Mouse (Mus musculus): ENCODE measurements around the gene Fam69a. TPM values are rescaled to one million over a fixed set of nuclear protein-coding genes. Genes with fewer than 3 reads are reported as not detected.
"Not testable (repeated sequence)": the region's sequence is repeated elsewhere in the genome, so short reads cannot be mapped to it uniquely, and the experiment has no call there.

The Fam69a gene
- total RNA-seq (2017) = 39.3 and 44.8 TPM in 2 replicates

GRCm38 (mm10) chr5:107986967-107987834 is at the start of gene Fam69a:
Fam69a (minus strand) TSS chr5:107987085.
- ATAC-seq (ENCODE audit: extremely low read depth, insufficient number of reproducible peaks, low FRiP score, poor library complexity, severe bottlenecking) = peak; percentile 53

DNA sequence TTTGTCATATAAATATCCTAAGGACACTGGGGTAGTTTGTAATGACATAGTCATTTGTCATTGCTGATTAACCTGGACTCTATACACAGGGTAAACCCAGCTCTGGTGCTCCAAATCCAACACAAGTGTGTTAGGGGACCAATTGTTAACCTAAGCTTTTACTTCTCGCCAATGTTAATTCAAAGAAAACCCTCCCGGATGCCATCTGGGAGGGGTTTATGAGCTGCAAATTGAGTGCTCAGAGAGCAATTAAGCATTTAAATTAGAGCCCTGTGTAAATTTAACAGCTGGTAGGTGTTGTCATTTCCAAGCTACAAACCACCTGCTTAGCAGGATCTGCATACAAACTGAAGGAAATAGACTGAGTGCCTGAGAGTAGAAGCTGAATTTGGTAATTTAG is 48.6 kb upstream of the Fam69a start:
- ATAC-seq (ENCODE audit: extremely low read depth, insufficient number of reproducible peaks, low FRiP score, poor library complexity, severe bottlenecking) = no peak

DNA sequence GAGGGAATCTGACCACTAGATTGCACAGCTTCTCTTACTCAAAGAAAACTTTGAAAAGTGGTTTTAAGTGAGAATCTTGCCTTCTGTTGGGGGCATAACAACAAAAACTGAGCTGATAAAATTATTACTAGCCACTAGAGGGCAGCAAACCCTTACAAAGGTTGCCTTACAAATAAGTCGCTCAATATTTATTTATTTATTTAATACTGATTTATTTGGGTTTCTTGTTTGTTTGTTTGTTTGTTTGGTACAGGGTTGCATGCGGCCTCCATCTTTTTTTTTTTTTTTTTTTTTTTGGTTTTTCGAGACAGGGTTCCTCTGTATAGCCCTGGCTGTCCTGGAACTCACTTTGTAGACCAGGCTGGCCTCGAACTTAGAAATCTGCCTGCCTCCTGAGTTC is 47.3 kb upstream of the Fam69a start:
- ATAC-seq (ENCODE audit: extremely low read depth, insufficient number of reproducible peaks, low FRiP score, poor library complexity, severe bottlenecking) = 0 out of 2 replicates have a peak, but pooled peaks have one; percentile 27

- ATAC-seq (ENCODE audit: extremely low read depth, insufficient number of reproducible peaks, low FRiP score, poor library complexity, severe bottlenecking) = peak; percentile 78
Measured at GRCm38 (mm10) chr5:108031267-108031666, 44.4 kb upstream of the Fam69a start.

GRCm38 (mm10) chr5:108029968-108030367 is 43.1 kb upstream of the Fam69a start:
- peak; percentile 42; the same call in 1 of the 2 replicates for ATAC-seq (ENCODE audit: extremely low read depth, insufficient number of reproducible peaks, low FRiP score, poor library complexity, severe bottlenecking)

DNA sequence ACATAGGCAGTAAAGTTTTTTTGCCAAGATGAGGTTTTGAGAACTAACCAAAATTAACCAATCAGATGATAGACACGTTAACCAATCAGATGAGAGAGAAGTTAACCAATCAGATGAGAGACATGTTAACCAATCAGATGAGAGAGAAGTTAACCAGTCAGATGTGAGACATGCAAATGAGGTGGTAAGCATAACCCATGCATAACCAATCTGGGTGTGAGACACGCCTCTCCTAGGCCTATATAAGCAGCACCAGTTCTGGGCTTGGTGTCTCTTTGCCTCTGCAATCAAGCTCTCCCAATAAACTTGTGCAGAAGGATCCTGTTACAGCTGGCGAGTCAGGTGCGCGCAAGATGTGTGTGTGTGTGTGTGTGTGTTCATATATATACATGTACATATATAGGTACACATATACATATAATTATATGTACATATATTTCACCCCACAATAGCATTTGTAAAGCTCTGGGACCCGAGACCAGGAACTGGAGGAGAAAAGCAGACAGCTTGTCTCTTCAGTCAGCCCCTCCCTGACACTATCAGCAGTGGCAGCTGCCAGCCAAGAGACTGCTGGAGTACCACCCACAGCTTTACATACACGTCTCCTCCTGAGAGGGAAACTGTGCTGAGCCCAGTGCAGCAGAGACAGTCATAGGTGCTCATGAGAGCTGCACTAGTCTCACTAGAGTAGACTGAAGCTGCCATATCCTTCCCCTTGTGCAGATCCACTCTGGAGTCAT is 42.1 kb upstream of the Fam69a start:
- ATAC-seq (ENCODE audit: extremely low read depth, insufficient number of reproducible peaks, low FRiP score, poor library complexity, severe bottlenecking) = not testable (repeated sequence)

DNA sequence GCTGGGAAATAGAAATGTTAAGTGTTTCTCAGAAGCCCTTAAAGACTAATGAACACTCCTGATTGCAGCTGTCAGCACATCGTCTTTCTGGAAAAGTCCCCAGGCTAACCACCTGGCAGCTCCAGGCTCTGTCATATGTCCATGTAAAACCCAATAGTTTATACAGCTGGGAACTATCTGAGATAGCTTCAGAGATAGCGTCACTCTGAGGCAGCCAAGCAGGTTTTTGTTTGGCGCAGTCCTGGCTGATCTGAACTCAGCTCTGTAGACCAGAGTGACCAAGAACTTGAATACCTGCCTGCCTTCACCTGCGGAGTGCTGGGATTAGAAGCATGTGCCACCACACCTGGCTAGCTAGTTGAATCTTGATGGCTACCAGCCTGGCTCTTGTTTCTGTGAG is 41.3 kb upstream of the Fam69a start:
- ATAC-seq (ENCODE audit: extremely low read depth, insufficient number of reproducible peaks, low FRiP score, poor library complexity, severe bottlenecking) = no peak

- ATAC-seq (ENCODE audit: extremely low read depth, insufficient number of reproducible peaks, low FRiP score, poor library complexity, severe bottlenecking) = no peak
Measured at GRCm38 (mm10) chr5:108021346-108021745, 34.5 kb upstream of the Fam69a start.

DNA sequence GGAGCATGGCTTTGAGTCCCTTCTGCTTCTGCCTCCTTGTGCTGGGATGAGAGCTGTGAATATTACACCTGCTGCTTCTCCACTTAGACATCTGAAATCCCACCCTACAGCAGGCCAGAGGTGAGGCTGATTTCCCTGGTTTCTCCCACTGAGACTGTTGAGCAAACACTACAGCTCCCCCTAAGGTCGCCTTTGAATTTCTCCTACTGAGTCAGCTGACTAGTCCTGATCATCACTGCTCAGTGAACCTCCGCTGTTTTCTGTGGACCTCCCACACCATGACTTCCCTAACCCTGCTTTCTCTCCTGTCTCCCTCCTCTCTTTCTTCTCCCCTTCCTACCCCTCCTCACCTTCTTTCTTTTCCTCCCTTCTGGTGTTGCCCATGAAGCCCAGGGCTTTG is 32.5 kb upstream of the Fam69a start:
- no peak for ATAC-seq (ENCODE audit: extremely low read depth, insufficient number of reproducible peaks, low FRiP score, poor library complexity, severe bottlenecking)

DNA sequence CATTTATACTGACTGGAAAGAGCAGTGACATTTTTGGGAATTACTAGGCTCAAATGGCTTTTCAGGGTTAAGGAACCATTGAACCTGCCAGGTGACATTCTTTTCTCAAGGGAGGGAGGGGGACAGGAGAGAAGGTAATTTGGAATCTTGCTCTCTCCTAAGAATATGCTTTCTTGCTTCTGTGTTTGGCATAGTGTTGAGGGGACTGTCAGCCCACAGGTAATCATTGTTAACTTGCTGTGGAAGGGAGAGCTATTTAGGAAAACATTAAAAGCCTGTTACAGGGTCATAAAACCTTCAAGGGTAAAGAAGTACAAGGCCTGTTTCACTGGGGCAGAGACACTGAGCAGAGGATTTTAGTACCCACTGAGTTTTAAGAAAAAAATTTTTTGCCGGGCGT is 30.3 kb upstream of the Fam69a start:
- ATAC-seq (ENCODE audit: extremely low read depth, insufficient number of reproducible peaks, low FRiP score, poor library complexity, severe bottlenecking) = no peak

- ATAC-seq (ENCODE audit: extremely low read depth, insufficient number of reproducible peaks, low FRiP score, poor library complexity, severe bottlenecking) = no peak
Measured at GRCm38 (mm10) chr5:108015422-108015821, 28.5 kb upstream of the Fam69a start.

DNA sequence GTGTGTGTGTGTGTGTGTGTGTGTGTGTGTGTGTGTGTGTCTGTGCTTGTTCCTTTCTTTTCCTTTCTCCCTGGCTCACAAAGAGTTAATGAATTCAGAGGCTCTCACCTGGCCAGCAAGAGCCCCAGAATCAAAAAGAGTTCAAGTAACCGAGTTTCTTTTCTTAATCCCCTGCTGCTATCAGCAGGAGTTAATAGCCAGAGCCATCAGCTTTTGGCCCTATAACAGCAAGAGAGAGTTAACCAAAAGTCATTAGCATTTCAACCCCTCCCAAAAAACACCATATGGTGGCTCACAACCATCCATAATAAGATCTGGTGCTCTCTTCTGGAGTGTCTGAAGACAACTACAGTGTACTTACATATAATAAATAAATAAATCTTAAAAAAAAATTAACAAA is 27.3 kb upstream of the Fam69a start:
- no peak for ATAC-seq (ENCODE audit: extremely low read depth, insufficient number of reproducible peaks, low FRiP score, poor library complexity, severe bottlenecking)

DNA sequence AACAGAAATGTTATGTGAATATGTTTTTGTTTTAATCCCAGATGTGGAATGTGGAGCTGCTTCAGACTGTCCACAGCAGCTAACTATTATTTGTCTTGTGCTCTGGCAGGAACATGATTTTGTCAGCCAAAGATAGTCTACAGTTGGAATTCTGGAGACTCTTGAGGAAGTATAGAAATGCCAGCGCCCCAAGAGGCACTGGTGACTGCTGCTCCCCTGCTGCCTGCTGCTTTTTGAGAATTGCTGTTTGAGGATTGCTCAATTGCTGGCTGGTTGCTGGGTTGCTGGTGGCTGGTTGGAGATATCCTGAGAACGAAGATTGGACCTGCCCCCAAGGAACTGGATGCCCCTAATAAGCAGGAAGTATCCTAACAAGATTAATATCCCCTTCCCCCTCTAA is 22.8 kb upstream of the Fam69a start:
- ATAC-seq (ENCODE audit: extremely low read depth, insufficient number of reproducible peaks, low FRiP score, poor library complexity, severe bottlenecking) = no peak

DNA sequence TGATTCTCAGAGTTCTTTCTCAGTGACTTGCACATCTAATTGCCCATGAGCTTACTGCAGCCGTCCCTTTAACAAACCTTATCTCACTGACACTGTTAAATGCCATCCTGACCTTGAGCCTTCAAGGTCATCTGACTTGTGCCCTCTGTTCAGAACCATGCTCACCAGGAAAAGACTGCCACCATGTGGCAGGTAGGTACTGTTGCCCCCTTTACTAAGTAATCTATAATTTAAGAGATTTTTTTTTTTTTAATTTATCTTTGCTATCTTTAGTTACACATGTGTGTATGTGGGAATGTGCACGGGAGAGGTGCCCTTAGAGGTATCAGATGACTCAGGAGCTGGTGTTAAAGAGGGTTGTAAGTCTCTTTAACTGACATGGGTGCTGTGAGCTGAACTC is 18.2 kb upstream of the Fam69a start:
- ATAC-seq (ENCODE audit: extremely low read depth, insufficient number of reproducible peaks, low FRiP score, poor library complexity, severe bottlenecking) = peak; percentile 70

DNA sequence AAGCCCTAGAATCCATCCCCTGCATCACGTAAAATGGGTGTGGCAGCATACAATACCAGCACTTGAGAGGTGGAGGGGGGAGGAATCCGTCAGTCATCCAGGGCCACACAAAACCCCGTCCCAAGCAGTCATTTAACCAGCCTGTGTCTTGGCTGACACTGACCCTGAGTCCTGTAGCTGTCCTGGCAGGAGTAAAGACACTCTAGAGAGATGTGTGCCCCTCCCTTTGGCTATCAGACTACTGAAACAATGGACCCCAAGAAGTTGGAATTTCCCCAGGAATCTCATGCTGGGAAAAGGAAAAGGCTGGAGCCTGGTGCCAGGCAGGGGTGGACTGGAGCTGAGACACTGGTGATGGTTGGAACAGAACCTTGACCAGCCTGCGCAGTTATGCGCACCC is 15.8 kb upstream of the Fam69a start:
- no peak for ATAC-seq (ENCODE audit: extremely low read depth, insufficient number of reproducible peaks, low FRiP score, poor library complexity, severe bottlenecking)

GRCm38 (mm10) chr5:108000776-108001548 is 14.1 kb upstream of the Fam69a start:
- ATAC-seq (ENCODE audit: extremely low read depth, insufficient number of reproducible peaks, low FRiP score, poor library complexity, severe bottlenecking) = peak; percentile 80

- ATAC-seq (ENCODE audit: extremely low read depth, insufficient number of reproducible peaks, low FRiP score, poor library complexity, severe bottlenecking) = no peak
Measured at GRCm38 (mm10) chr5:107997717-107998116, 10.8 kb upstream of the Fam69a start.

- ATAC-seq (ENCODE audit: extremely low read depth, insufficient number of reproducible peaks, low FRiP score, poor library complexity, severe bottlenecking) = no peak
Measured at GRCm38 (mm10) chr5:107995936-107996335, 9.1 kb upstream of the Fam69a start.

- no peak for ATAC-seq (ENCODE audit: extremely low read depth, insufficient number of reproducible peaks, low FRiP score, poor library complexity, severe bottlenecking)
Measured at GRCm38 (mm10) chr5:107987835-107988251, 958 bp upstream of the Fam69a start.
